Comparison of ENCODE assay signal across 9 mouse cellular contexts in genomic region chr7:29171562-29172097, GRCm38 (mm10). TPM values are rescaled to one million over a fixed set of nuclear protein-coding genes. Genes with fewer than 3 reads are reported as not detected.
DNase-seq lines count a peak whose midpoint lies in the region; ATAC-seq lines count a peak whose summit lies in the region.
"Had no signal": no experiment of that assay in that cellular context is flagged by ENCODE, and none has a peak within 500 bp of the region (broad histone marks: within the 10 kb centered on the region; RNA-seq: fewer than 3 reads in every experiment).

No protein-coding gene starts in this region.

- peaks cover 22% of the 10 kb centered on the region for H3K27me3 ChIP-seq in kidney, embryonic 16.5 days (ENCODE audit: insufficient read depth, low read length)
- H3K27me3 ChIP-seq in embryonic facial prominence, embryonic 10.5 days (replicated peaks; ENCODE audit: low read depth, poor library complexity, severe bottlenecking), result peaks cover 72% of the 10 kb centered on the region
- peaks cover 41% of the 10 kb centered on the region for H3K27me3 ChIP-seq in intestine, embryonic 15.5 days (replicated peaks)
- peaks cover 49% of the 10 kb centered on the region for H3K27me3 ChIP-seq in neural tube, embryonic 12.5 days (replicated peaks)

- peak overlapping the region; percentile 62 for H3K4me2 ChIP-seq in kidney, embryonic 16.5 days (replicated peaks; ENCODE audit: low read depth, low read length)
- H3K4me2 ChIP-seq in intestine, embryonic 15.5 days (replicated peaks), result peak overlapping the region; percentile 89
- H3K4me2 ChIP-seq in neural tube, embryonic 12.5 days (replicated peaks), result peak overlapping the region; percentile 68

- no peak overlapping the region for H3K27ac ChIP-seq in kidney, embryonic 16.5 days (ENCODE audit: low read length)
- H3K27ac ChIP-seq in embryonic facial prominence, embryonic 10.5 days (replicated peaks), result peak overlapping the region; percentile 11; the same call in 1 of the 2 replicates
- H3K27ac ChIP-seq in intestine, embryonic 15.5 days, result no peak overlapping the region
- no peak overlapping the region for H3K27ac ChIP-seq in neural tube, embryonic 12.5 days

- ATAC-seq in kidney, embryonic 16.5 days (ENCODE audit: low FRiP score, low TSS enrichment), result no peak
- no peak for ATAC-seq in intestine, embryonic 15.5 days
- ATAC-seq in neural tube, embryonic 12.5 days (ENCODE audit: low FRiP score, low read depth), result no peak
- ATAC-seq in granulocyte monocyte progenitor cell, adult 5-6 weeks (replicated peaks; ENCODE audit: poor library complexity, severe bottlenecking), result no peak

- H3K4me1 ChIP-seq in kidney, embryonic 16.5 days (ENCODE audit: insufficient read depth, low read length), result peaks cover 27% of the 10 kb centered on the region
- H3K4me1 ChIP-seq in embryonic facial prominence, embryonic 10.5 days, result peaks cover 65% of the 10 kb centered on the region
- peaks cover 32% of the 10 kb centered on the region for H3K4me1 ChIP-seq in intestine, embryonic 15.5 days (replicated peaks)
- H3K4me1 ChIP-seq in neural tube, embryonic 12.5 days, result peaks cover 47% of the 10 kb centered on the region

- peaks cover 34% of the 10 kb centered on the region for H3K36me3 ChIP-seq in kidney, embryonic 16.5 days (ENCODE audit: insufficient read depth, low read length)
- peaks cover 41% of the 10 kb centered on the region for H3K36me3 ChIP-seq in embryonic facial prominence, embryonic 10.5 days (replicated peaks)
- H3K36me3 ChIP-seq in intestine, embryonic 15.5 days, result peaks cover 36% of the 10 kb centered on the region
- peaks cover 38% of the 10 kb centered on the region for H3K36me3 ChIP-seq in neural tube, embryonic 12.5 days

- no peaks in the 10 kb centered on the region for H3K9me3 ChIP-seq in kidney, embryonic 16.5 days (ENCODE audit: low read length)
- H3K9me3 ChIP-seq in embryonic facial prominence, embryonic 10.5 days, result no peaks in the 10 kb centered on the region
- H3K9me3 ChIP-seq in intestine, embryonic 15.5 days, result no peaks in the 10 kb centered on the region
- H3K9me3 ChIP-seq in neural tube, embryonic 12.5 days, result no peaks in the 10 kb centered on the region

- no peak for DNase-seq in kidney, adult 18-20 months
- DNase-seq in embryonic facial prominence, embryonic 10.5 days (ENCODE audit: low spot score), result peak; percentile 42
- no peak for DNase-seq in MN1 (ENCODE audit: low spot score)
- DNase-seq in kidney, postnatal 36 days, result no peak
- DNase-seq: gastrocnemius, postnatal 36 days had no signal

- WGBS in kidney, embryonic 16.5 days, result 4% methylated on average over 34 of the region's 34 CpGs
- WGBS in embryonic facial prominence, embryonic 10.5 days, result 7% methylated on average over 34 of the region's 34 CpGs
- WGBS in intestine, embryonic 15.5 days, result 6% methylated on average over 34 of the region's 34 CpGs
- WGBS in neural tube, embryonic 12.5 days, result 7% methylated on average over 34 of the region's 34 CpGs

- peak overlapping the region; percentile 70 for H3K4me3 ChIP-seq in kidney, embryonic 16.5 days (ENCODE audit: low read length)
- peak overlapping the region; percentile 84 for H3K4me3 ChIP-seq in embryonic facial prominence, embryonic 10.5 days
- peak overlapping the region; percentile 58 for H3K4me3 ChIP-seq in intestine, embryonic 15.5 days (replicated peaks)
- peak overlapping the region; percentile 20 for H3K4me3 ChIP-seq in neural tube, embryonic 12.5 days

- H3K9ac ChIP-seq in kidney, embryonic 16.5 days (replicated peaks; ENCODE audit: low read length), result peak overlapping the region; percentile 71
- H3K9ac ChIP-seq in intestine, embryonic 15.5 days, result peak overlapping the region; percentile 41
- H3K9ac ChIP-seq in neural tube, embryonic 12.5 days, result peak overlapping the region; percentile 43

RNA-seq across cellular contexts. Expression of gene Spred3, which starts 1.4 kb away (rescaled TPM):
- polyA plus RNA-seq in kidney, embryonic 16.5 days (2015; fragmentation: Nextera tagmentation; extraction: Ambion mirVana), result 3.4 and 4.6 TPM in 2 replicates
- 3.3 and 4.1 TPM in 2 replicates for polyA plus RNA-seq in embryonic facial prominence, embryonic 10.5 days (2016; fragmentation: Nextera tagmentation; extraction: Ambion mirVana)
- polyA plus RNA-seq in intestine, embryonic 15.5 days (2015; fragmentation: Nextera tagmentation; extraction: Ambion mirVana), result 1.4 and 2.0 TPM in 2 replicates
- 8.3 and 9.0 TPM in 2 replicates for polyA plus RNA-seq in neural tube, embryonic 12.5 days (2016; fragmentation: Nextera tagmentation; extraction: Ambion mirVana)
- total RNA-seq in granulocyte monocyte progenitor cell, adult 5-6 weeks (2014; fragmentation: Nextera tagmentation), result 2.6 and 2.8 TPM in 2 replicates
- total RNA-seq in granulocyte monocyte progenitor cell, adult 5-6 weeks (2017), result 0.26 and 0.95 TPM in 2 replicates

RNA-seq across cellular contexts. Expression of gene Ggn, which starts 1.6 kb away (rescaled TPM):
- polyA plus RNA-seq in kidney, embryonic 16.5 days (2015; fragmentation: Nextera tagmentation; extraction: Ambion mirVana), result 0.94 and 1.0 TPM in 2 replicates
- 0.48 and 0.55 TPM in 2 replicates for polyA plus RNA-seq in embryonic facial prominence, embryonic 10.5 days (2016; fragmentation: Nextera tagmentation; extraction: Ambion mirVana)
- 0.49 and 0.76 TPM in 2 replicates for polyA plus RNA-seq in intestine, embryonic 15.5 days (2015; fragmentation: Nextera tagmentation; extraction: Ambion mirVana)
- polyA plus RNA-seq in neural tube, embryonic 12.5 days (2016; fragmentation: Nextera tagmentation; extraction: Ambion mirVana), result 0.86 and 0.95 TPM in 2 replicates
- total RNA-seq in granulocyte monocyte progenitor cell, adult 5-6 weeks (2014; fragmentation: Nextera tagmentation), result 0.24 and 0.32 TPM in 2 replicates
- 0.26 and 3.0 TPM in 2 replicates for total RNA-seq in granulocyte monocyte progenitor cell, adult 5-6 weeks (2017)

RNA-seq across cellular contexts. Expression of gene Psmd8, which starts 8.9 kb away (rescaled TPM):
- 270 and 282 TPM in 2 replicates for polyA plus RNA-seq in kidney, embryonic 16.5 days (2015; fragmentation: Nextera tagmentation; extraction: Ambion mirVana)
- polyA plus RNA-seq in embryonic facial prominence, embryonic 10.5 days (2016; fragmentation: Nextera tagmentation; extraction: Ambion mirVana), result 303 and 307 TPM in 2 replicates
- 244 and 249 TPM in 2 replicates for polyA plus RNA-seq in intestine, embryonic 15.5 days (2015; fragmentation: Nextera tagmentation; extraction: Ambion mirVana)
- polyA plus RNA-seq in neural tube, embryonic 12.5 days (2016; fragmentation: Nextera tagmentation; extraction: Ambion mirVana), result 326 and 327 TPM in 2 replicates
- 119 and 172 TPM in 2 replicates for total RNA-seq in granulocyte monocyte progenitor cell, adult 5-6 weeks (2014; fragmentation: Nextera tagmentation)
- total RNA-seq in granulocyte monocyte progenitor cell, adult 5-6 weeks (2017), result 165 and 166 TPM in 2 replicates

RNA-seq across cellular contexts. Expression of gene Fam98c, which starts 15.6 kb away (rescaled TPM):
- 20.0 and 20.4 TPM in 2 replicates for polyA plus RNA-seq in kidney, embryonic 16.5 days (2015; fragmentation: Nextera tagmentation; extraction: Ambion mirVana)
- polyA plus RNA-seq in embryonic facial prominence, embryonic 10.5 days (2016; fragmentation: Nextera tagmentation; extraction: Ambion mirVana), result 10.8 and 12.3 TPM in 2 replicates
- polyA plus RNA-seq in intestine, embryonic 15.5 days (2015; fragmentation: Nextera tagmentation; extraction: Ambion mirVana), result 48.7 and 49.3 TPM in 2 replicates
- 30.8 and 33.7 TPM in 2 replicates for polyA plus RNA-seq in neural tube, embryonic 12.5 days (2016; fragmentation: Nextera tagmentation; extraction: Ambion mirVana)
- total RNA-seq in granulocyte monocyte progenitor cell, adult 5-6 weeks (2014; fragmentation: Nextera tagmentation), result 18.3 and 18.8 TPM in 2 replicates
- total RNA-seq in granulocyte monocyte progenitor cell, adult 5-6 weeks (2017), result 21.2 and 25.3 TPM in 2 replicates

RNA-seq across cellular contexts. Expression of gene Rasgrp4, which starts 37.0 kb away (rescaled TPM):
- polyA plus RNA-seq in kidney, embryonic 16.5 days (2015; fragmentation: Nextera tagmentation; extraction: Ambion mirVana), result 0.66 and 0.84 TPM in 2 replicates
- polyA plus RNA-seq in embryonic facial prominence, embryonic 10.5 days (2016; fragmentation: Nextera tagmentation; extraction: Ambion mirVana), result 0.66 and 0.73 TPM in 2 replicates
- 0.44 and 0.62 TPM in 2 replicates for polyA plus RNA-seq in intestine, embryonic 15.5 days (2015; fragmentation: Nextera tagmentation; extraction: Ambion mirVana)
- 0.61 and 0.77 TPM in 2 replicates for polyA plus RNA-seq in neural tube, embryonic 12.5 days (2016; fragmentation: Nextera tagmentation; extraction: Ambion mirVana)
- total RNA-seq in granulocyte monocyte progenitor cell, adult 5-6 weeks (2014; fragmentation: Nextera tagmentation), result 0.51 and 6.3 TPM in 2 replicates
- total RNA-seq in granulocyte monocyte progenitor cell, adult 5-6 weeks (2017), result 0.43 and 1.2 TPM in 2 replicates

Comparison
In these comparisons a context has a peak if more than half of its experiments do, and no peak if none do; other contexts are left out.
1. H3K4me3 ChIP-seq: peak in every context shown above with its lines; median percentile 84 in embryonic facial prominence, embryonic 10.5 days; 70 in kidney, embryonic 16.5 days; 58 in intestine, embryonic 15.5 days; 20 in neural tube, embryonic 12.5 days.